Mouse (Mus musculus) midbrain, postnatal 0 days (tissue): ENCODE measurements around the gene 1700011L22Rik. TPM values are rescaled to one million over a fixed set of nuclear protein-coding genes. Genes with fewer than 3 reads are reported as not detected.

Experiments
- ATAC-seq: fragments of 200-750 bp; cut with Nextera tagmentation; 2 replicates; pipeline ENCODE4 v1.8.0; 2017; ENCODE audit warnings: moderate number of reproducible peaks, mild to moderate bottlenecking, moderate TSS enrichment, moderate library complexity; ENCODE audit not compliant: low FRiP score
- DNase-seq: peaks from one replicate; pipeline ENCODE4 v3.0.0-alpha.2; 2015; ENCODE audit warnings: low spot score
- H3K27ac ChIP-seq: fragments of 300-500 bp; sonication (generic); 2 replicates; pipeline ENCODE4 v1.5.1; 2014; ENCODE audit warnings: low read depth, mild to moderate bottlenecking, low read length, mixed read lengths
- H3K27me3 ChIP-seq: fragments of 300-500 bp; sonication (generic); 2 replicates; pipeline ENCODE4 v1.6.1; 2014; ENCODE audit warnings: low read length, control low read depth, mixed read lengths; ENCODE audit not compliant: insufficient read depth
- H3K36me3 ChIP-seq: fragments of 300-500 bp; sonication (generic); 2 replicates; pipeline ENCODE4 v1.6.1; 2014; ENCODE audit warnings: low read length, control low read depth, mixed read lengths; ENCODE audit not compliant: insufficient read depth
- H3K4me1 ChIP-seq: fragments of 300-500 bp; sonication (generic); 2 replicates; pipeline ENCODE4 v1.6.1; 2014; ENCODE audit warnings: mild to moderate bottlenecking, control low read depth, antibody characterized with exemption, low read length, mixed read lengths; ENCODE audit not compliant: insufficient read depth
- H3K4me2 ChIP-seq: fragments of 300-500 bp; sonication (generic); 2 replicates; pipeline ENCODE4 v1.6.1; 2014; ENCODE audit warnings: low read depth, mild to moderate bottlenecking, low read length, mixed read lengths; ENCODE audit not compliant: poor library complexity, severe bottlenecking
- H3K4me3 ChIP-seq: fragments of 300-500 bp; sonication (generic); 2 replicates; pipeline ENCODE4 v1.5.1; 2014; ENCODE audit warnings: low read depth, mild to moderate bottlenecking, low read length, moderate library complexity
- H3K9ac ChIP-seq: fragments of 300-500 bp; sonication (generic); replicated peaks from 2 replicates; pipeline ENCODE4 v1.6.1; 2014; ENCODE audit warnings: mild to moderate bottlenecking, low read length, moderate library complexity, mixed read lengths; ENCODE audit not compliant: poor library complexity, severe bottlenecking
- H3K9me3 ChIP-seq: fragments of 300-500 bp; sonication (generic); 2 replicates; pipeline ENCODE4 v1.6.1; 2016; ENCODE audit warnings: low read length, control low read depth
- CTCF ChIP-seq: IDR thresholded peaks from 2 replicates; pipeline ENCODE4 v1.5.1; 2016; ENCODE audit warnings: antibody characterized with exemption, mild to moderate bottlenecking
- WGBS: fragments of 180-500 bp; shearing (Covaris S2); extraction: QIAGEN DNeasy Blood & Tissue Kit; methylation state at CpG from one replicate; pipeline ENCODE4 v1.1.7; 2014; 5-methylcytosine and 5-hydroxymethylcytosine counted together
- polyA plus RNA-seq: library from polyadenylated mRNA; unstranded; fragments of >200 nt; fragmentation: Nextera tagmentation; extraction: Ambion mirVana; gene quantifications from 2 replicates; pipeline ENCODE4 v1.2.1, GENCODE M21; 2015
- total RNA-seq: library from RNA; depleted of rRNA; stranded (reverse); fragments of >200 nt; gene quantifications from 2 replicates; pipeline ENCODE4 v1.2.3, GENCODE M21; 2014

Gene 1700011L22Rik
- total and polyA plus RNA-seq, 2 experiments from 2014 or later, result not detected

DNA sequence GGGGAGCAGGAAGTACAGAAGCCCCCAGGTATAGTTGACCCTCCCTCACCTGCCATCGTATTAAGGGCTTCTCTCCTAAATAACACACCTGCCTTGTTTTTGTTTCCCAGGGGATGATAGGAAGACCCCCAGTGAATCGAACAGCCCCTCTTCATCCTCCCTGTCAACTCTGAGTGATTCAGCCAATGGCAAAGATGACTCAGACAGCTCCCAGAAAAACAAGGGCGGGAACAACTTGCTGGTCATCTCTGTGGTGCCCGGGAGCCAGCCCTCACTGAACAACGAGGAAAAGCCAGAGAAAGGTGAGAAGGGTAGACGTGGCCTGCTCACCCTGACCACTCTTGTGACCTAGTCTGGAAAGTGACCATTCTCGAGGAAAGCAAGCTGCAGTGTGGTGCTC is 62.9 kb downstream of the 1700011L22Rik start:
- H3K36me3 ChIP-seq, result peaks cover 48% of the 10 kb centered on the region
- no peak overlapping the region for H3K4me3 ChIP-seq
- no peak overlapping the region for H3K9ac ChIP-seq
- no peak overlapping the region for H3K27ac ChIP-seq
- ATAC-seq (no peak), DNase-seq (no peak)
- H3K4me1 ChIP-seq, result no peaks in the 10 kb centered on the region
- H3K9me3 ChIP-seq, result no peaks in the 10 kb centered on the region
- no peak for TF ChIP-seq CTCF
- WGBS, result 92% methylated on average over 7 of the region's 7 CpGs
- H3K4me2 ChIP-seq, result no peak overlapping the region
- no peaks in the 10 kb centered on the region for H3K27me3 ChIP-seq

DNA sequence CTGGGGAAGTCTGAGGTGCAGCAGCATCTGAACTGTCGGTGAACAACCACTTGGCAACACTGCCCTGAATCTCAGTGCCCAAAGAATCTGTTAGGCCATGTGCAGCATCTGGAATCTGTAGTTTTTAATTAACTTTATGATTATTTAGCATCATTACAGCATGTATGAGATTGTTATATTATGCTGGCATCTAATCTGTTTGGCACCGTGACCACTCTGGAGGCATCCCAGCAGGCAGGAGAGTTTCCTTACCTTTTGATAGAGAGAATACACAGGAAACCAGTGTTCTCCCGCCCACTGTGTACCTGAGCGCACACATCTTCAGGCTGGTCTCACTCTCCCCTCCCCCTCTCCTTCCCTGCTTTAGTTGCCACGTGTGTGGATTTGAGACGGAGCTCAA is 68.7 kb downstream of the 1700011L22Rik start:
- H3K4me3 ChIP-seq, result no peak overlapping the region
- WGBS, result 89% methylated on average over 6 of the region's 6 CpGs
- no peak overlapping the region for H3K4me2 ChIP-seq
- DNase-seq (no peak), ATAC-seq (no peak)
- no peaks in the 10 kb centered on the region for H3K9me3 ChIP-seq
- no peak overlapping the region for H3K27ac ChIP-seq
- H3K4me1 ChIP-seq, result no peaks in the 10 kb centered on the region
- H3K36me3 ChIP-seq, result peaks cover 40% of the 10 kb centered on the region
- H3K9ac ChIP-seq, result no peak overlapping the region
- TF ChIP-seq CTCF, result no peak
- no peaks in the 10 kb centered on the region for H3K27me3 ChIP-seq

DNA sequence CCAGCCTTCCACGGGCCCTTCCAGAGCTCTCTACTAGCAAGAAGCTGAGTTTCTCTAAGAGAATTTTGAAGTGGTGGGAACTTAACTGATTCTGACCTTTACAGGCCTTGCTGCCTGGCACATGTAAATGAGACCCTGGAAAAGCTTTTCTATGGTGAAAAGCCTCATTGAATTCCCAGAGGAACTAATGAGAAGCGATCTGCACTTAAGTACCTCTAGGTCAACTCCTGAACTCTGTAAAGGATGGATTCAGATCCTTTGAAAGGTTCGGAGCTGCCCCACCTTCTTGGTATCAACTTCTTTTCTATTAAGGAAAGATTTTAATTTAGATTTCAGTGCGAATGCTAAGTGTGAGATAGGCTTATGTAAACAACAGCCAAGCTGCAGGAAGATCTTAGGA is 72.4 kb downstream of the 1700011L22Rik start:
- Histone ChIP-seq H3K9me3 (no peaks in the 10 kb centered on the region), H3K36me3 (peaks cover 28% of the 10 kb centered on the region), H3K27ac (no peak overlapping the region), H3K9ac (no peak overlapping the region), H3K4me3 (no peak overlapping the region), H3K27me3 (no peaks in the 10 kb centered on the region), H3K4me2 (no peak overlapping the region), H3K4me1 (no peaks in the 10 kb centered on the region)
- no peak for DNase-seq
- 66% methylated on average over 4 of the region's 4 CpGs for WGBS
- no peak for ATAC-seq
- TF ChIP-seq CTCF, result no peak

DNA sequence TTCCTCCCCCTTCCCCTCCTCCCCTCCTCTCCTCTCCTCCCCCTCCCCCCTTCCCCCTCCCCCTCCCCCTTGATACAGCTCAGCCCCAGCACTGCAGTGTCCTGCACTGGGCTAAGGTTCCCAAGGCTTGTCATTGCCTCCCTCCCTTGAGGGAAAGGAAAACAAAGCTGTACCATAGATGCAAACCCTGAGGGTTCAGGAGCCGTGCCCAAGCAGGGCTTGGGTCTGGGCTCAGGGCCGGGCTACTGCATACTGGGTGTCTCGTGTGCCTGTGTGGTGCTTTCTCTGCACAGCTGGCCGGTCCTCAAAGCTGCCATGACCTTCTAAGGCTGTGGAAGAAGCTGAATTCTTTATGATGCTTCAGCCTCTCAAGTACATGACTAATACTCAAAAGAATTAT is 74.8 kb downstream of the 1700011L22Rik start:
- Histone ChIP-seq H3K4me3 (no peak overlapping the region), H3K9me3 (no peaks in the 10 kb centered on the region), H3K36me3 (peaks cover 8% of the 10 kb centered on the region), H3K4me2 (no peak overlapping the region), H3K27ac (no peak overlapping the region), H3K9ac (no peak overlapping the region), H3K4me1 (no peaks in the 10 kb centered on the region), H3K27me3 (no peaks in the 10 kb centered on the region)
- ATAC-seq, result no peak
- WGBS, result 53% methylated on average over 4 of the region's 4 CpGs
- DNase-seq, result no peak
- TF ChIP-seq CTCF, result no peak

DNA sequence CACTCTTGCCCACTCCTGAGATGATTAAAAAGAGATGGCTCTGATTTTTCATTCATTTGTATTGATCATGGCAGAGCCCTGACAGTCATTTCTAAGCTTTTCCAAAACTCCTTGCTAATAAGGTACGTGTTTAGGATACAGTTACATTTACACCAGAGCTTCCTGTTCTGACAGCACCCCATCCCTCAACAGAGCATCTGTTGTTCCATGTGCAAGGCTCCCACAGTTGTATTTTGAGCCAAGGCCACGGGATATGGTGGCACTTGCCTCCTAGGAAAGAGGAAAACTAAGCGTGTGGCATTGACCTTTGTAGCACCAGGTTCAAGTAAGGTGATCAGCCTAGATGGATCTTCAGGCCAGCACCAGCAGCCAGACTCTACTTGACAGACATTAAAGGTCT is 83.1 kb downstream of the 1700011L22Rik start:
- no peak for TF ChIP-seq CTCF
- Histone ChIP-seq H3K4me3 (no peak overlapping the region), H3K9me3 (no peaks in the 10 kb centered on the region), H3K4me2 (no peak overlapping the region), H3K4me1 (no peaks in the 10 kb centered on the region), H3K27me3 (no peaks in the 10 kb centered on the region), H3K9ac (no peak overlapping the region), H3K36me3 (peaks cover 3% of the 10 kb centered on the region), H3K27ac (no peak overlapping the region)
- ATAC-seq (no peak), DNase-seq (no peak)
- 88% methylated on average over 3 of the region's 3 CpGs for WGBS

DNA sequence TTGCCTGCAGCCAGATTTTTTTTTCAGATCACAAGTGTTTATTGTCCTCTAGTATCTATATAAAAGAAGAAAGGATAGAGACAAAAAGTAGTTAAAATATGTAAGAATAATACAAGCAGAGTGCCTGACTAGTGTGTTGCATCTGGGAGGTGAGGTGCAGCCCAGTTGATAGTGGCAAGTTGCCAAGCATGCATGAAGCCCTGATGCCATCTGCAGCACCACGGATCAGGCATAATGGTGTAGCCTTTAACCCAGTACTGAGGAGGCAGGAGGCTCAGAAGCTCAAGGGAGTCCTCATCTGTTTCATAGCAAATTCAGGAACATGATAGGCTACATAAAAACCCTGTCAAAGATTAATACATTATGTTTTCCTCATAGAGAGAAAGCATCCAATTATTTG is 84.0 kb downstream of the 1700011L22Rik start:
- no peak overlapping the region for H3K4me2 ChIP-seq
- WGBS, result 29% methylated on average over 1 of the region's 1 CpGs
- no peaks in the 10 kb centered on the region for H3K27me3 ChIP-seq
- H3K4me1 ChIP-seq, result no peaks in the 10 kb centered on the region
- TF ChIP-seq CTCF, result no peak
- H3K4me3 ChIP-seq, result no peak overlapping the region
- DNase-seq (no peak), ATAC-seq (no peak)
- no peak overlapping the region for H3K9ac ChIP-seq
- H3K36me3 ChIP-seq, result peaks cover 4% of the 10 kb centered on the region
- H3K9me3 ChIP-seq, result no peaks in the 10 kb centered on the region
- H3K27ac ChIP-seq, result no peak overlapping the region
